Mouse (Mus musculus) spleen, postnatal 4 days (tissue): ENCODE measurements around the gene Agr3.

Experiments
- DNase-seq, 2 experiments: peaks; one replicate each; pipeline ENCODE4 v3.0.0; 2022; ENCODE audit warnings: low spot score in 2 of 2

Gene Agr3

DNA sequence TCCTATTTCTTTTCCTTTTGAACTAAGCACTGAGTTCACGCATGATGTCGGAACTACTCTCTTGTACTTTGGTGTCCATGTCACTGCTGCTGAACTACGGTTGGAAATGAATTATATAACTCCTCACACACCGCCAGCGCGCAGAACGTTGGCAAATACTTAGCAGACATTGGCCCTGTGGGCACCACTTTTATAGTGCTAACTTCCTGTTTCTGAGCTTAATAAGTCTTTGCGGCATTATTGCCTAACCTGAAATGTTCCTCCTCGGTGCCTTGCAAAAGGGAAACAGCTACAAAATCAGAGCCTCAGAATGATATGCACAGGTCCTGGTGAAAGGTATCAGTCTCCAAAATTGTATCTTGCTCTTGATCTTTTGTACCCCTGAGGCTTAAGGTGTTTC lies 58.1 kb downstream of the Agr3 start:
- DNase-seq, result no peak

DNA sequence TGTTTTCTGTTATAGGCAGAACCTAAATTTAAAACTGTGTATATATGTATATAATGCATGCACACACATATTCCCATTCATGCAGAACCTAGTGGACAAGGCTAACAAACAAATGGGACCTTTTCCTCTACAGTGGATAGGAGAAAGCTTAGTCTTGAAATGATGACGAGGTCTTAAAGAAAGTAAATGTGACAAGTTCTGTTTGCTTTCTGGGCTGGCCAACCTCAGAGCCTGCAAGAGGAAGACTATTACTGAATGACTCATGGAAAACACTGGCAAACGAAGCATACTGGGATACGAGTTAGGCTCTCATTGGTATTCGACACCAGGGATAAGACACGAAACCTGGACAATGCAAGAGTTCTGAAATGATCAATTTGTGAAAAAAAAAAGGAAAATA lies 59.3 kb downstream of the Agr3 start:
- DNase-seq, result no peak

DNA sequence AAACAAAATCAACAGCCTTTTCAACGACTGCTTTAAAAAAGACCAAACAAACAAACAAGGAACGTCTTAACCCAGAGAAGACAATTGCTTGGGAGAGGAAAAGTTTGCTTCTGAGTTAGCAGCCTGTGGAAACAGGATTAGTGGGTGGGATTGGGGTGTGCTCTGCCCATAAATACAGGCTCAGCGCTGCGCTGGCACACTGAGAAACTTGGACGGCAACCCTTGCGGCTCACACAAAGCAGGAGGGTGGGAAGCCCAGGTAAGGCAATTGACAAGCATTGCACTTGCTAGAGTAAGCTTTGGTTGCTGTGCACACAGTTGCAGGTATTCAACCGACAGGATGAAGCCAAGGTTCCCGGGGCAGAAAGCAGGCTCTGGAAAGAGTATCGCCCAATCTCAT lies 67.3 kb downstream of the Agr3 start, which contains the start of gene Agr2:
TSS of gene Agr2 (plus strand) at position 197 of the 400 bp plus-strand sequence.
- DNase-seq, result no peak

DNA sequence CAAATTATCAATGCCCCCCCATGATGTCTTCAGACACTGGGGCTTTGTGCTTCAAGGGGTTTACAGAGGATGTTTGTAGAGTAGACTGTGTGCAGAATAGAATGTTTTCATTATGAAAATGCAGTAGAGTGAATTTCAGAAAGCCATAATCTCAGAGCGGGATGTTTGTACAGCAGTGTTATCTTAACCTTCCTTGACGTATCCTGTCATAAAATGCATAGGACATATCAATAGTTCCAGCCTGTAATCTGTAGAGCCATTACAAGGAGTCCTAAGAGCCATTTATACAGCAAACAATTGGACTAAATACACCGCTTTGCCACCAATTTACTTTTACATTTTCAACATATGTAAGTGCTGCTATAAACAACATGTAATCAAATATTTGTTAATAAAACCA lies 68.2 kb downstream of the Agr3 start:
- no peak for DNase-seq

DNA sequence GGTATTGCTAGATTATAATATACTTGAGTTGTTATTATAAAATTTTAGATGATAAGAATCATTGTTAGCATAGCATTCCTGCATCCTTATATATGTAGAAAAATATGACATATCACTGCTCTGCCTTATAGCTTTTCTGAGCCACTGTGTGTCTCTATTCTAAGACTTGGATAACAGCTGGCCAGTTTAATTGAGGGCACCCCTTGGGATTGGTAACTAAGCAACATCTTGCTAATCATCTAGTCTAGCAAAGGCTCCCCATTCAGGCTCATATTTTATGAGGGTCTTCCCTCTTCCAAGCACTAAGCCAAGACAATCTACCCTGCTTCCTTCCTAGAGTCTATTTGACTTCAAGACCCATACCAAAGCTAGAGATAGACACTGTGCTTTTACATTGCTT lies 68.7 kb downstream of the Agr3 start:
- no peak for DNase-seq

DNA sequence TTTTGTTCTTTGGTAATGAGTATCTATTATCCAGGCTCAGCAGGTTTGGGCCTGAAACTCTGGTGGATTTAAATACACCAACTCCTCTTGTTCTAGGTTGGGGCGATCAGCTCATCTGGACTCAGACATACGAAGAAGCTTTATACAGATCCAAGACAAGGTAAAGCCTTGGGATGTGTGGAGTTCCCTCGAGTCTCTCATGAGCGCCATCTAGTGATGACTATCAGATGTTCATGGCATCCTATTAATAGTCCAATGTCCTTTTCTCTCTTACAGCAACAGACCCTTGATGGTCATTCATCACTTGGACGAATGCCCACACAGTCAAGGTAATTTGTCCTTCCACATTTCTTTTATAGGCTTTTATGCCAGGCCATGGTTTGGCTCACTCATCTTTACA lies 70.4 kb downstream of the Agr3 start:
- DNase-seq, result peak in 1 of 2 experiments; percentile 15
